Mouse (Mus musculus) spleen, adult 18-20 months (tissue): ENCODE data around the gene Clec16a.

Experiments used
- DNase-seq, 2 experiments: peaks; one replicate each; pipeline ENCODE4 v3.0.0; 2022; ENCODE audit warnings: mixed read lengths in 2 of 2

Gene Clec16a

DNA sequence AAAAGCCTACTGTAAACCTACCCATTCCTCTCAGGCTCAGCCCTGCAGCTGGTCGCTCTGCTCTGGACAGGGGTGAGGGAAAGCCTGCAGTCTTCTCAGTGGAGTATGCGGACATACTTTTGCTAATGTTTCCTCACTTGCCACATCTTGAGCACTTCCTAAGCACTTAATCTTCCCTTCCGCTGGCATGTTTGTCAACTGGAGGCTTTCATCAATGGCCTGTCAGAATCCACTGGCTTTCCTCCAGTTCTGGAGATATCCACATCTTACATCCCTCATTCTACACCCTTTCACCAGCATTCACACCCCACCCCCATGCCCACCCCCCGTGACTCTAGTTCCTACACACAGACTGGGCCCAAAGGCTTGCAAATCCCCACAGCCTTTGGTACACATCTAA, 182.5 kb downstream of the Clec16a start:
- no peak for DNase-seq

DNA sequence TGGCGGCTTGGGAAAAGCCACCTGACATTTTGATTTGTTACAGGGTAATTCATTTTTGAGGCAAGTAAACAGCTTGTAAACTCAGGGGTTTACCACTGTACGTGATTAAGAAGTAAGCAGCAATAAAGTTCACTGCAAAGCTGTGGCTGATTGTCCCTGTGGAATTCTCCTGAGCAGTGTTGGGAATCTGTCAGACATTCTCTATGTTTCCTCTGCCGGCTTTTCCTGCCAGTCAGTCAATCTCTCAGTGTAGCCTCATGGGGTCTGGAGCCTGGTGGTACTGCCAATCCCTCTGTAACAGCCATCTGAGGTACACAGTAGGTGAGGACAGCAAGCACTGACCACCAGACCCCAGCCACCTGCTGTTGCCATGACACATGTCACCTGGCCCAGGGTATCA, 183.7 kb downstream of the Clec16a start:
- no peak for DNase-seq

DNA sequence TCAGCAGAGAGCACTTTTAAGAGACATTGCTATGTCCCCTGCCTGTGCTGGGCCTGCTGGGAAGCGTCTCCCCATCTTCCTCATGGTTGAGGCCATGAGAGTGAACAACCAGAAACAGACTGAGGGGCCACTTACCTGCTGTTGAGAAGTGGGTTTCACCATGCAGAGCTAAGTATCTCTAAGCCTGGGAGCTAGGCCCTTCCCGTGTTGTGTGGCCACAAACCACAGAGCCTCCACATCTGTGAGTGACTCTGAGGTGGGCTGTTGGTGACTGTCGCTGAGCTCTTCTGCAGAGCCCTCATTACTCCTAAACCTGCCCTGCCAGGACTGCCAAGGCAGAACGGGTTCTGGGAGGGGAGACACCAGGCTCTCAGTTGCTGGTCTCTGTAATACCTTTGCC, 185.8 kb downstream of the Clec16a start:
- DNase-seq: no peak

DNA sequence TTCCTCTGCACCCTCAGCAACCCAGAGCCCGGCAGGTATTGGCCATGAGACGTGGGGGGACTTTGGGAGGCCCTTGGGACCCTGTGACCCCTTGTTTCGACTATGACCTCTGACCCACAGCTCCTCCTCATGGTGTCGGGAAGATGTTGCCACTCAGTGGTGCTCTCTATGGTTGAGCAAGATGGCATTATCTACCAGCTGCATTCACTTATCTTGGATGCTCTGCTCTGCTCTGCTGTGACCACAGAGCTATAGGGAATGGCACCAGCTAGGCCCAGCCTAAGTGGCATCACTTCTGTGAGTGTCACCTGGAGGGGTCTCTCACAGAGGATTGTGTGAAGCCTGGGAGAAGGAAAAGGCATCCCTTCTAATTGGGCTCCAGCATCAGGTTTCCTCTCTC, 186.6 kb downstream of the Clec16a start:
- no peak for DNase-seq

DNA sequence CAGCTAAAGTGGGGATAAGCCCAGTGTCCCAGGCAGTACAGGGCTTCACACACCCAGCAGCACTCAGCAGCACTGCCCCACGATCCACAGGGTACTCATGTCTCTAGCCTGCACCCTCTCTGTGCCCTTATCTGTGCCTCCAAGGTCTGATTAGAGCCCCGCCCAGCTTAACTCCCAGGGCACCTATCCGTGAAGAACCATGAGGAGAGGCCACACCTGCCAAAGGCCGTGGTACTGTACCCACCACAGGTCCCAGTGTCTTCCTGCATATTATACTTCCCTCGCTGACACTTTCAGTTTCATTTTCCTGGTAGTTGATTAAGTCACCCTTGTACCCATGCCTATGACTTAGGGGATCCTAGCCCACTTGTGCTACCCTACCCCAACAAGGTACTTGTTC, 187.3 kb downstream of the Clec16a start:
- peak in 1 of 2 experiments; percentile 23 for DNase-seq

- no peak for DNase-seq
These were observed 190.6 kb downstream of the Clec16a start for GRCm38 (mm10) chr16:10735781-10736180.

DNA sequence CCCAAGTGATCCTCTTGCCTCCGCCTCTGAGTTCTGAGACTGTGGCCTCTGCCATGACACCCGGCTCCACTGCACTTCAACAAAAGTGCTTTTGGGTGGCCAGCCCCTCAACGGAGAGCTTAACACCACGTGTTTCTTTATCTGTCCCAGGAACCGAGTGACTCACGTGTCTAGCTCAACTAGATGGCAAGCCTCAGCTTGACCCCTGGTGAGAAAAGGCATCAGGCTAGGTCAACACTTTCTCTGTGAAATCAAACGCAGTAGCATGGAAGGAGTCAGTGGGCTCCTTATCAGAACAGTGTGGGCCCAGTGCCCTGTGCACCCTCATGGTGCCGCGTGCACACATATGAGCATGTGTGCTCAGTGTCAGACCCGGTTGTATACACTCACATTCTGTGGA, 191.2 kb downstream of the Clec16a start:
- DNase-seq: no peak

- DNase-seq: no peak
These were observed 192.4 kb downstream of the Clec16a start for GRCm38 (mm10) chr16:10737571-10737970.

GRCm38 (mm10) chr16:10738866-10739265, 193.7 kb downstream of the Clec16a start:
- DNase-seq: no peak

DNA sequence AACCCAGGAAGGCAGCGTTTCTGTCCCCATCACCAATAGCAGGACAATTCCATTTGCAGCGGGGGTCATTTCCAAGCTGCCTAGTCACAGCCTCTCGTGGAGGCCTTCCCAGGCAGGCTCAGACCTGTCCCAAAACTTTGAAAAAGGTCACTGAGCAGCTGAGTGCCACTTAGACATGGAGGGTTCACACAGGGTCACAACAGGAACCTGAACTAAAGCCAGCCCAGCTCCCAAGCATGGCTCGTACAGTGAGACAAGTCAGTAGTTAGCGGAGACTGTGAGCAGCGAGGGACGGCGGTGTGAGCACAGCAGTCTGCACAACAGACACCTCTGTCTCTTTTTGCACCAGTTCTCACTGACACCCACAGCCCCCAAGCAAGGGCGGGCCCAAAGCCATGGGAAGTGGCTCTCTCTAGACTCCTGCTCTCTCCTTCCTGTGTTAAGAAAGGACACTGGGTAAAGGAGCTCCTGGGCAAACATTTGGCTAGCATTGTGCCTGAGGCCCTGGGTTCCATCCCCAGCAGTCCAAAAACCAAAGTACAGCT, 194.8 kb downstream of the Clec16a start:
- no peak for DNase-seq

DNA sequence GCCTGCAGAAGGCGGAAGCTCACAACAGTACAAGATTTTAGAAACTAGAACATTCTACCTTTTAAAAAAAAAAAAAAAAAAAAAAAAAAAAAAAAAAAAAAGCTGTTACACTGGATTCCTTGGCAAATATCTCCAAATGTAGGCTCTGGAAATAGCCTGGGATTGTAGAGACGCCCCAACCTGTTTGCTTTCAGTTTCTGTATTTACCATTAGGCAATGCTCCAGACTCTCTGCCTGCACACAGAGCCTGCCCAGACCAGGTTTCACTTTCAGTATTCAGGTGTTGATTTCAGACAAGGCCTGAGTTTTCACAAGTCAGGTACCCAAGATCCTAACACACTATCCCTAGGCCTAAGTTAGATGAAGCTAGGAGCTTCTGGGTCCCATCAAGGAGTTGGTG, 195.9 kb downstream of the Clec16a start:
- DNase-seq: no peak

DNA sequence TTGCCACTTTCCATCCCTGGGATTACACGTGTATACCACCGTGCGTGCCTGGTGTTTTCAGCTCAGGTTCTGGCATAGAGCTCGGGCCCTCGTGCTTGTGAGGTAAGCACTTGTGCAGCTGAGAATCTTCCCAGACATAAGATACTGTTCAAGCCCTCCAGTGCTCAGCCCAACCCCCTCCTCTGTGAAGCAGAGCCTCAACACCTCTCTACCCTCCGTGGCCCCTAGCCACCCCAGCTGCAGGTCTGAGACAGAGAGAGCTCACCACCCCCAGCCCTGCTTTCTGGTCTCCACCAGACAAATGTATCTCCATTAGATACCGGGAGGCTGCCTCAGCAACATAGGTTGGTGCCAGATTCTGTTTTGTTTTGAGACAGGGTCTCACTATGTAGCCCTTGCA, 204.1 kb downstream of the Clec16a start:
- no peak for DNase-seq

- DNase-seq: no peak
These were observed 204.7 kb downstream of the Clec16a start for GRCm38 (mm10) chr16:10749824-10750223.

DNA sequence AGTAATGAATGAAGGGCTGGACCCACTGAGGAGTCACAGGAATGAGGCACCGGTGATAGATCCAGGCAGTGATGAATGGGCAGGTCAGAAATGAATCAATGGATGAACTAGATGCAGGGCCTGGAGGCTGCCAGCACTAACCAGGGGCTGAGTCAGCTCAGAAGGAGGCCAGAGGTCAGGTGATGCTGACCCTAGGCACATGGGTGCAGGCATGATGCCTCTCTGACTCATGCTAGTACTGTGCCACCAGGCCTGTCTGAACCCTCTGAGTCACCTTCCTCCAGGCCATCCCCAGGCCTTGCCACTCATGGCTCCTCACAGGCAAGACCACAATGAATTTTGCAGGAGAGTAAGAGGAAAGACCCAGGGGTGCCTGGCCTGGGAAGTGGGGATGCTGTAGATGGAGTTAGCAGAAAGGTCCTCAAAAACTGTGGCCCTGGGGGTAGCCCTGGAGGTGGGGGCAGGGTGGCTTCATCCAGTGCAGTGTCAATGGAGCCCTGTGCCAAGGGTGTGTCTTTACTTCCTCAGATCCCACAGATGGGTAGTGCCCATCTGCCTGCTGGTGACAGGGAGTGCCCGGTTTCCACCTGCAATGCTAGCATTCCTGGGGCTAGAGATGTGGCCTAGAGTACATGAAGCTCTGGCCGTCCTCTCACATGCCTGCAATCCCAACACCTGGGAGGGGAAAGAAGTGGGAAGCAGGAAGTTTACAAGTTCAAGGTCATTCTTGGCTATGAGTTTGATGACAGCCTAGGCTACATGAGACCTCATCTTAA, 209.6 kb downstream of the Clec16a start:
- no peak for DNase-seq

- DNase-seq: no peak
These were observed 211.0 kb downstream of the Clec16a start for GRCm38 (mm10) chr16:10756168-10756567.

DNA sequence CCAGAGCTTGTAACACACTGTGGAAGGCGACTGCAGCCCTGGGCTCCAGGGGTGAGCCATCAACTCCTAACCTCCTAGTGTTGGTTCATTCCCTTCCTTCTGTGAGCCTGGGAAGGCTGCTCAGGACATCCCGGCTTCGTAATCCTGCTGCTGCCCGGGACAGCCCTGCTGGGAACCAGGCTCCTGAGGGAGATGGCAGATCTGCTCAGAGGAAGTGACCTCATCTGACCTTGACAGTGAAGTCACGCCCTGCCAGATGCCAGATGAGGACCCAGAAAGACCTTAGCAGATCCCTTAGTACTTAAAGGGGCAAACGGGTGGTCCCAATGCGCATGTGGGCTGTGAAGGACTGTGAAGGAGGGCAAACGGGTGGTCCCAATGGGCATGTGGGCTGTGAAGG, 216.0 kb downstream of the Clec16a start:
- DNase-seq: no peak

DNA sequence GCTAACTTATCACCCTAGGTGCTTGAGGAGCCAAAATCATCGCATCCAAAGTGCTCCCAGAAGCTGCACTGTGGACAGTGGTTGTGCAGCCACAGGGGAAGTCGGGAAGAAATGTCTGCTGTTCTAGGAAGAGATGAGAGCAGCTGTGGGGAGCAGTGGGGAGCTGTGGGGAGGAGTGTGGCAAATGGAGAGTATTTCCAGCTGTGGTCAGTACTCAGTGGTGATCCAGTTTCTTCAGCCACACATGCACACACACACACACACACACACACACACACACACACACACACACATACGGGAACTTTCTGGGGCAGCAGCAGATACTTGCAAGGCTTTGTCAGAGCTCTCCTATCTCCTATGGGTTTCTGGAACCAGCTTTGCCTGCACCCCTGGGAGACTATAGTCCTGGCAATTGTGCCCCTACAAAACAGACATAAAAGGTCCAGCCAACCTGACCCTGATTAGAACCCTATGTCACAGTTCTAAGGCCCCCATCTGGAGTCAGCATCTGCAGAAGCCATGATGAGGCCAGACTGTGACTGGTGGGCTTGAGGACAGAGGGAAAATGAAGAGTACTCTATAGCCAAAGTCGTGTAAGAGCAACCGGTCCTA, 217.5 kb downstream of the Clec16a start:
- DNase-seq: no peak

DNA sequence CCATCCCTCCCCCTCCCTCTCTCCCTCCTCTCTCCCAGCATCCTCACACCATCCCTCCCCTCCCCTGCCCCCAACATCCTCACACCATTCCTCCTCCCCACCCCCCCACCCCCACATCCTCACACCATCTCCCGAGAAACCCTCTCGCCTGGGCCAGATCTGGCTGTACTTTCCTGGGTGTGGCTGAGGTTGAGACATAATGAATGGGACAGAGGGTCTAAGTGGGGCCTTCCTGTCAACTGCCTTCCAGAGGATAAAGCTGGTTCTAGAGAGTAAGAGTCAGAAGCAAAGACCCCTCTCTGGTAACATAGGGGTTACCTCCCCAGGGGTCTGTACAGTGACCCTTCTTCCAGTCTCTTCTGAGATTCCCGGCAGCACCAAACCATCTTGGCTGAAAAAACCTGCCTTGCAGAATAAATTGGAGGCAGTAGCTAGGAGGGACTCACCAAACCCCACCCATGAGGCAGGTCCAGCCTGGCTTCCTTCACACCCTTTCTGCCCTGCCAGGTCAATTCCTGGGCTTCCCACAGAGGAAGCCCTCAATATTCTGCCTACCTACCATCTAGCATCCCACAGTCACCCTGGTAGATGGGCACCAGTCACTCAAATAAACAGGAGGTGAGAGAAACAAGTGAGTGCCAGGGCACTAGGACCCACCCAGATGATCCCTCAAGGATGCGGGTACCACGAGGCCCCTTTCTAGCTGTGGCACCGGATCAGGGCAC, 218.6 kb downstream of the Clec16a start:
- no peak for DNase-seq

- no peak for DNase-seq
These were observed 219.2 kb downstream of the Clec16a start for GRCm38 (mm10) chr16:10764323-10764722.

GRCm38 (mm10) chr16:10767158-10767557, 222.0 kb downstream of the Clec16a start:
- DNase-seq: peak in 1 of 2 experiments; percentile 70

GRCm38 (mm10) chr16:10768821-10769220, 223.7 kb downstream of the Clec16a start:
- DNase-seq: peak in 1 of 2 experiments; percentile 36

DNA sequence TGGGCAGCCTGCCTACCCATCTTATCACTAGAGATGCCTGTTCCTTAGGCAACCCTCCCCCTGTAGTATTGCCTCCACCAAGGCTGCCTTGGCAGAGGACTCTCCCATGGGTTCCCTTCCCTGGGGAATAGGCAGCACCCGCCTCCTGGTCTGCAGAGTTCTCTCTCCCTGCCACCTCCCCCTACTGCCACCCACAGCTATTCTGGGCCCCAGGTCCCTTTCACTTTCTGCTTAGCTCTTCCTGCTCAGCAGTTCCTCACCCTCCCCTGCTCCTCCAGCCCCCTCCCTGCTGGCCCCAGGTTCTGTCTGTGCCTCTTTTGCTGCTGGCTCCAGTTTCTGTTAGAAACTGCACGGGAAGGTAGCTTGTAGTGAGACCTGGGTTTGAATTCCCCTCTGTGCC, 224.5 kb downstream of the Clec16a start:
- peak; percentile 49 to 58 for DNase-seq

DNA sequence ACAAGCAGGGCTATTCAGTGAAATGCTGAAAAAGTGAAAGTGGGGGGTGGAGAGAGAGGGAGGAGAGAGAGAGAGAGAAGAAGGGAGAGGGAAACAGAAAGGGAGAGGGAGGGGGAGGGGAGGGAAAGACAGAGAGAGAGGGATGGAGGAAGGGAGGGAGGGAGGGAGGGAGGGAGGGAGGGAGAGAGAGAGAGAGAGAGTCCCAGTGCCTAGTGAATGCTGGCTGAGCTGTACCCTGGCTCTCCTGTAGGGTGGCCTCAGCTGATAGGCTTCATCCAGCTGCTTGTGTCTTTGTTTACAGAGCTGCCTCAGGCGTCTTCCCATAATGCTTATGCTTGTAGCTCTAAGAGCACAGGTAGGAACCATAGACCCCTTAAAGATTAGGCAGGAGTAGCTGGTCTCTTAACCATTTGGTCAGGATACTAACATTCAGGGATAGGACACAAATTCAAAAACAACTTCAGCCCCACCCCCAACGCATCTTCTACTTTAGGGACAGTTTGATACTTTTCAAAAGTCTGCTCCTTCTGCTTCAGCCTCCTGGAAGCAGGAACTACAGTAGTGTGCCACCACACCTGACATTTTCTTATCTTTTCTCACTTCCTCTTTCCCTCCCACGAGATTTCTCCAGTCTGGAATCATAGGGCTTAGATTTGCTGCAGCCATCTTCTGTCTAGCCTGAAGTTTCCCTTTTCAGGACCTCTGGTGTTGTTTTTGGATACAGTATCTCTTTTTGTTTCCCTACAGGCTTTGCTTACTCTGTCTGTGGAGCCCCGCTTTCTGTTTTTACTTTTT, 225.6 kb downstream of the Clec16a start:
- DNase-seq: no peak
